Mouse (Mus musculus) lung, embryonic 14.5 days (tissue): Measurements from ENCODE around the gene Rasgef1b. TPM values are rescaled to one million over a fixed set of nuclear protein-coding genes. Genes with fewer than 3 reads are reported as not detected.
"Not testable (repeated sequence)": the region's sequence is repeated elsewhere in the genome, so short reads cannot be mapped to it uniquely, and the experiment has no call there.

Source experiments
- ATAC-seq: fragments of 200-750 bp; cut with Nextera tagmentation; 2 replicates; pipeline ENCODE4 v1.8.0; 2017; ENCODE audit warnings: mild to moderate bottlenecking, moderate TSS enrichment, moderate library complexity; ENCODE audit not compliant: insufficient read depth
- DNase-seq: peaks from one replicate; pipeline ENCODE4 v3.0.0-alpha.2; 2015
- H3K27ac ChIP-seq: fragments of 300-500 bp; sonication (generic); 2 replicates; pipeline ENCODE4 v1.5.1; 2014; ENCODE audit warnings: low read depth, mild to moderate bottlenecking, moderate library complexity
- H3K27me3 ChIP-seq: fragments of 300-500 bp; sonication (generic); 2 replicates; pipeline ENCODE4 v1.6.1; 2014; ENCODE audit warnings: low read length, control low read depth; ENCODE audit not compliant: insufficient read depth
- H3K36me3 ChIP-seq: fragments of 300-500 bp; sonication (generic); 2 replicates; pipeline ENCODE4 v1.6.1; 2014; ENCODE audit warnings: control low read depth; ENCODE audit not compliant: insufficient read depth
- H3K4me1 ChIP-seq: fragments of 300-500 bp; sonication (generic); 2 replicates; pipeline ENCODE4 v1.6.1; 2014; ENCODE audit warnings: antibody characterized with exemption, control low read depth; ENCODE audit not compliant: insufficient read depth
- H3K4me2 ChIP-seq: fragments of 300-500 bp; sonication (generic); 2 replicates; pipeline ENCODE4 v1.6.1; 2014; ENCODE audit warnings: mild to moderate bottlenecking
- H3K4me3 ChIP-seq: fragments of 300-500 bp; sonication (generic); 2 replicates; pipeline ENCODE4 v1.5.1; 2014; ENCODE audit warnings: low read depth, low read length
- H3K9ac ChIP-seq: fragments of 300-500 bp; sonication (generic); 2 replicates; pipeline ENCODE4 v1.6.1; 2014
- H3K9me3 ChIP-seq: fragments of 300-500 bp; sonication (generic); 2 replicates; pipeline ENCODE4 v1.6.1; 2016; ENCODE audit warnings: low read depth, low read length, control low read depth
- CTCF ChIP-seq: IDR thresholded peaks from 2 replicates; pipeline ENCODE4 v1.5.1; 2016; ENCODE audit warnings: antibody characterized with exemption, low read depth
- WGBS: fragments of 180-500 bp; shearing (Covaris S2); extraction: QIAGEN DNeasy Blood & Tissue Kit; methylation state at CpG from one replicate; pipeline ENCODE4 v1.1.7; 2014; 5-methylcytosine and 5-hydroxymethylcytosine counted together
- polyA plus RNA-seq: library from polyadenylated mRNA; unstranded; fragments of >200 nt; fragmentation: Nextera tagmentation; extraction: Ambion mirVana; gene quantifications from 2 replicates; pipeline ENCODE4 v1.2.1, GENCODE M21; 2014

The Rasgef1b gene
- polyA plus RNA-seq, 1 experiment from 2014 or later: 15.9 TPM

DNA sequence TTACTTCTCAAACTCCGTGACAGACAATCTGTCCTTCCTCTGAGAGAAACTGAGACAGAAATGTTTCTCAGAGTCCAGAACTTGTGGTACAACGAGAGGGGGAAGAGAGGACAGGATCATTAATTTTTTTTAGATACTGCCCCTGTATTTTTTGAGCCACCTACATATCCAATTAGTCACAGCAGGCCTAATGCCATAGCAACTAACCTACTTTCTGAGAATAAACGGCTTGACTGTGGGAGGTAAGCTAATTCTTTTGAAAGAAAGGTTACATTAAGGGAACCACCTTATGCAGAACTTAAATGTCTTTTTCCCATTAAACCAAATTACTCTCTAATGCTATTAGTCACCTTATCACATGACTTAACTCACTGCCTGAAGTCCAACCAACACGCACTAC lies 501.5 kb downstream of the Rasgef1b start:
- H3K4me3 ChIP-seq: no peak overlapping the region
- WGBS: 80% methylated on average over 4 of the region's 4 CpGs
- TF ChIP-seq CTCF: no peak
- H3K4me2 ChIP-seq: no peak overlapping the region
- DNase-seq (no peak), ATAC-seq (no peak)
- H3K27me3 ChIP-seq: no peaks in the 10 kb centered on the region
- no peaks in the 10 kb centered on the region for H3K9me3 ChIP-seq
- H3K4me1 ChIP-seq: no peaks in the 10 kb centered on the region
- peaks cover 31% of the 10 kb centered on the region; the same call in 1 of the 2 replicates for H3K36me3 ChIP-seq
- H3K27ac ChIP-seq: no peak overlapping the region
- H3K9ac ChIP-seq: no peak overlapping the region

DNA sequence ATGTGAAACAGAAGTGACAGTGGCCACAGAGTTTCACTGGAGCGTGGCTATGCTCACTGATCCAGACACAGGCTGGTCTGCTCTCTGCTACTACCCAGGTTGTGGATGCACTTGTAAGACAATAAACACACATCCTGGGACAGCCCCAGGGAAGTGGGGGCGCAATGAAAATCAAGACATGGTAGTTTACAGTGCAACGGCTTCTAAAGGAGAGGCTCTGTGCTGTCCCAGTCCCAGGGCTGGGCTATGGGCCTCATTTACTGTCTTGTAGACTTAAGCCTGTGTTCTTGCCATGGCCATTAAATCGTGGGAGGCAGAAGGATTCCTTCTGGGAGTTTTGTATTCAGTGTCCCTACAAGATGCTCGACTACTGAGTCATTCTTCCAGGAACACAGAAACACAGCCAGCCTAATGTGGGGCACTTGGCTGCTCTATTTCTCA lies 504.3 kb downstream of the Rasgef1b start:
- H3K4me1 ChIP-seq: no peaks in the 10 kb centered on the region
- TF ChIP-seq CTCF: no peak
- no peak overlapping the region for H3K27ac ChIP-seq
- H3K4me3 ChIP-seq: no peak overlapping the region
- H3K9ac ChIP-seq: no peak overlapping the region
- no peak overlapping the region for H3K4me2 ChIP-seq
- peaks cover 46% of the 10 kb centered on the region for H3K36me3 ChIP-seq
- ATAC-seq: no peak
- H3K9me3 ChIP-seq: no peaks in the 10 kb centered on the region
- DNase-seq: no peak
- WGBS: 57% methylated on average over 5 of the region's 5 CpGs
- H3K27me3 ChIP-seq: no peaks in the 10 kb centered on the region

DNA sequence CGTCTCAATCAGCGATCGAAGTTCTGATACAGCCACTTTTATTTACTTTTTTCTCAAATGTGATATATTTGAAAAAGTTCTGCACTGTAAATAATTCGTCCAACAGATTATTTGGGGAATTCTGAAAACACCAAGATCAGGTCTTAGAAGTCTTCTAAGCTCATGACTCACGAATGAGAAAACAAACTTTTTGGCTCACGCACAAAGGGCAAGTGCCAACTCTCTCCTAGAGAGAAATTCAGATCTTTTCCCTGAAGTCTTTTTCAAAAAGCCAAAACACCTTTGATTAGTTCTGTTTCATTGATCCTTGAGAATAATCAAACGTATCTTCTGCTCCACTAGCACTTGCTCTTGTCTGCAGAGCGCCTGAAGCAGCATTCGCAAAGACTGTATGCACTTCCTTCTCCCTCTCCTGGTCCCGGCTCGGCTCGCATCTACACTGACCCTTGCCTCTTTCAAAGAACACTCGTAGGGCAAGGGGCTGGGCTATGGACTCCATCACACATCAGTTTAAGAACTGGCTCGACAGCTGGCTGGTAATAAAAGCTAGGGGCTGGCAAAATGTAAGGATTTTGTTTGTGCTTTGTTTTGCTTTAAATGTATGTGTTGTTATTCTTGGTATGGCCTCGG lies 504.9 kb downstream of the Rasgef1b start:
- ATAC-seq (no peak), DNase-seq (no peak)
- H3K4me1 ChIP-seq: no peaks in the 10 kb centered on the region
- no peak overlapping the region for H3K27ac ChIP-seq
- H3K27me3 ChIP-seq: no peaks in the 10 kb centered on the region
- 56% methylated on average over 15 of the region's 15 CpGs for WGBS
- no peaks in the 10 kb centered on the region for H3K9me3 ChIP-seq
- no peak overlapping the region for H3K4me2 ChIP-seq
- H3K36me3 ChIP-seq: peaks cover 52% of the 10 kb centered on the region
- no peak for TF ChIP-seq CTCF
- H3K9ac ChIP-seq: no peak overlapping the region
- no peak overlapping the region for H3K4me3 ChIP-seq

DNA sequence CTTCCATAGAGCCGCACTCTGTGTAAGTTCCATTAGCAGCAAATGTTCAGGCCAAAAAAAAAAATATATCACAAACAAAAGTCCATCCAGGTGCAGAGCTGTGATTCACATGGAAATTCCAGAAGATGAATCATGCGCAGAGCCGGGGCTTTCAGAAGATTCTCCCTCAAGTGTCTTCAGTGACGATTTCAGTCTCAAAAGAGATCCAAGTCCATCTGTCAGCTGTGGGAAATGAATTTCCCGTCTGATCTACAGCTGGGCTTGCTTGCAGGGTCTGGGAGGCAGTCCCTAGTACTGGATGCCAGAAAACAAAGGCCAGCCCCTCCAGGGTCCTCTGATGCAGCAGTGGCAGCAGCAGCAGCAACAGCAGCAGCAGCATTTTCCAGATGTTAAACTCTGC lies 510.5 kb downstream of the Rasgef1b start:
- Histone ChIP-seq H3K27me3 (no peaks in the 10 kb centered on the region), H3K4me1 (no peaks in the 10 kb centered on the region), H3K36me3 (peaks cover 44% of the 10 kb centered on the region), H3K9me3 (no peaks in the 10 kb centered on the region), H3K9ac (no peak overlapping the region), H3K27ac (no peak overlapping the region), H3K4me2 (no peak overlapping the region), H3K4me3 (no peak overlapping the region)
- peak; percentile 48 for DNase-seq
- ATAC-seq: no peak
- WGBS: 60% methylated on average over 5 of the region's 5 CpGs
- no peak for TF ChIP-seq CTCF

DNA sequence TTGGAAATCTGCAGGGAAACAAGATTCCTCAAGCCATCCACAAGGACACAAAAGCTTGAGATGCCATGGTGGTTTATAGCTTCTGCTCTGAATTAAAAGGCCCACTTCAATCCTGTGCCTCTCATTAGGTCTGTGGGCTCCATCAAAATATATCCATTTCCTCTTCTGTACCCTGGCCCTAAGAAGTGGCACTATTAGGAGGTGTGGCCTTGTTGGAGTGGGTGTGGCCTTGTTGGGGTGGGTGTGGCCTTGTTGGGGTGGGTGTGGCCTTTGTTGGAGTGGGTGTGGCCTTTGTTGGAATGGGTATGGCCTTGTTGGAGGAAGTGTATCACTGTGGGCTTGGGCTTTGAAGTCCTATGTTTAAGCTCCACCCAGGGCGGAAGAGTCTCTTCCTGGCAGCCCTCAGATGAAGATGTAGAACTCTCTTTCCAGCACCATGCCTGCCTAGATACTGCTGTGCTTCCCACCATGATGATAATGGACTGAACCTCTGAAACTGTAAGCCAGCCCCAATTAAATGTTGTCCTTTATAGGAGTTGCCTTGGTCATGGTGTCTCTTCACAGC lies 512.2 kb downstream of the Rasgef1b start:
- H3K9ac ChIP-seq, H3K4me2 ChIP-seq, DNase-seq, H3K4me3 ChIP-seq, H3K4me1 ChIP-seq, H3K27ac ChIP-seq, H3K9me3 ChIP-seq, ATAC-seq, H3K27me3 ChIP-seq: not testable (repeated sequence)
- WGBS: 85% methylated on average over 1 of the region's 1 CpGs
- peaks cover 31% of the 10 kb centered on the region for H3K36me3 ChIP-seq

DNA sequence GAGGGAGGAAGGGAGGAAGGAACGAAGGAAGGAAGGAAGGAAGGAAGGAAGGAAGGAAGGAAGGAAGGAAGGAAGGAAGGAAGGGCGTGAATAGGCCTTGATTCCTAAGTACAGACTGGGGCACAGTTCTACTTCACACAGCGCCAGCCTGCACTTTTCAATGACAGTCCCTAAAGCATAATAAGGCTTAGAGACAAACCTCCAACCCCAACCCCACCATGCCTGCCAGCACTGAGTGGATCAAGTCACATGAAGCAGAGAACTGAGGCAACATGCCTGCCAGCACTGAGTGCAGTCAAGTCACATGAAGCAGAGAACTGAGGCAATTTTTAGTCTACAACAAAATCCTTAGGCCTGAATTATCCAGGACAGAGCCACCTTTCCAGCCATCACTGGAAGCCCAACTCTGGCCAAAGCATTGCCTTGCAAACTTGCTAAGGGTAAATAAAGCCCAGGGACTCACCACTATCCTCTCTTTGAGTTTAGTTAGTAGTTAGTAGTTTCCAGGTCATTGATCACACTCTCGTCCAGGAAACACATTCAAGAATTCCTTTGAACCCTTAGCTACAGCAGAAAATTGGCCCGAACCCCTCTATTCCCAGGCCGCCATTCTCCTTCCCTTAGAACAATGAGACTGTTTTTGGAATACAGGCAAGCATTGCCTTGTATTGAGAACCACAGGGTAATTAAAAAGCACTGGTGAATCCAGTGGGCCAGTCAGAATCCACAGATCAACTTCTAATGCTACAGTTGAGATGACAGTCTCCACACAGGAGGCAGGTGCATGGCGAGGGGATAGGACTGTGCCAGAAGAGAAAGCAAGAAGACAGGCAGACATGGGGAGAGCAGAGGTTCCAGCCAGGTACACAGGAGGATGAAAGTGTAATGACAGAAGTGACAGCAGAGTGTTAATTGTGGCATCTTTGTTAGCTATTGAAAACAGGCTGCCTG lies 513.4 kb downstream of the Rasgef1b start:
- H3K36me3 ChIP-seq: peaks cover 20% of the 10 kb centered on the region
- no peaks in the 10 kb centered on the region for H3K9me3 ChIP-seq
- H3K27ac ChIP-seq: no peak overlapping the region
- no peak overlapping the region for H3K4me3 ChIP-seq
- WGBS: 82% methylated on average over 7 of the region's 7 CpGs
- no peak for DNase-seq
- no peaks in the 10 kb centered on the region for H3K27me3 ChIP-seq
- H3K4me1 ChIP-seq: no peaks in the 10 kb centered on the region
- TF ChIP-seq CTCF: no peak
- ATAC-seq: no peak
- no peak overlapping the region for H3K4me2 ChIP-seq
- no peak overlapping the region for H3K9ac ChIP-seq

DNA sequence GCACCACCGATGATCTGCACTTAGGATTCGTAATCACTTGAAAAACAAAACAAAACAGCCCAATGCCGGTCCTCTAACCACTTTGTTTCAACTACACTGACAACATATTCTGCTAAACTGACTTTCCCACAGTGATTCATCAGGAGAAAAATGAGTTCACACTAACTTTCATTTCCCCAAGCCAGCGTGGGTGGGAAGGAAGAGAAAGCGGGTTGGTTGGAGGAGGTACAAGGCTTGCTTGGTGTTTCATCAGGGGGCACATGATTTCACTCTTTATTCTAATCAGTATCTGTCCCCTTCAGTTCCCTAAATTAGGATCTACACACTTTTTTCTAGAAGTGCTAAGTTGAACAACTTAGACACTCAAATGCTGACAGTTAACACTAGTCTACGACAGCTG lies 514.5 kb downstream of the Rasgef1b start:
- no peak for DNase-seq
- 75% methylated on average over 6 of the region's 6 CpGs for WGBS
- Histone ChIP-seq H3K4me2 (no peak overlapping the region), H3K9me3 (no peaks in the 10 kb centered on the region), H3K36me3 (peaks cover 15% of the 10 kb centered on the region), H3K9ac (no peak overlapping the region), H3K27ac (no peak overlapping the region), H3K4me1 (no peaks in the 10 kb centered on the region), H3K27me3 (no peaks in the 10 kb centered on the region), H3K4me3 (no peak overlapping the region)
- no peak for TF ChIP-seq CTCF
- ATAC-seq: no peak
